Mouse (Mus musculus): ENCODE measurements around the gene Synpo2l.

- TF ChIP-seq CTCF (IDR thresholded peaks at IDR 0.05; ENCODE audit: extremely low read depth, insufficient read depth, low read length) = no peak
- TF ChIP-seq POLR2A (IDR thresholded peaks at IDR 0.05; ENCODE audit: extremely low read depth, insufficient read depth, low read length) = no peak
Measured at GRCm38 (mm10) chr14:20654690-20655421, 13.3 kb downstream of the Synpo2l start.
